Mouse (Mus musculus) CD4-positive, CD25-positive, alpha-beta regulatory T cell, adult 4 months (primary cell): ENCODE results near the gene Msi2. TPM values are rescaled to one million over a fixed set of nuclear protein-coding genes. Genes with fewer than 3 reads are reported as not detected.
A peak's percentile ranks its signal among the peaks of the same experiment; 100 is the strongest.

ENCODE experiments used
- ATAC-seq: one replicate; pipeline ENCODE4 v1.8.0; 2017
- polyA plus RNA-seq, 2 experiments: library from polyadenylated mRNA; unstranded; fragments of 100-300 nt; shearing (Covaris generic); gene quantifications; one replicate each; pipeline ENCODE4 v1.2.1; 2017

The Msi2 gene
- polyA plus RNA-seq, 2 experiments from 2014 or later: 23.8 to 31.3 TPM

- ATAC-seq: no peak
Measured at GRCm38 (mm10) chr11:88634627-88635026, 83.7 kb downstream of the Msi2 start.

GRCm38 (mm10) chr11:88631932-88632230 is 86.4 kb downstream of the Msi2 start:
- no peak for ATAC-seq

GRCm38 (mm10) chr11:88631084-88631931 is 87.0 kb downstream of the Msi2 start:
- ATAC-seq: no peak

- peak; percentile 58 for ATAC-seq
Measured at GRCm38 (mm10) chr11:88629619-88630018, 88.7 kb downstream of the Msi2 start.

GRCm38 (mm10) chr11:88629165-88629564 is 89.1 kb downstream of the Msi2 start:
- ATAC-seq: peak; percentile 69

DNA sequence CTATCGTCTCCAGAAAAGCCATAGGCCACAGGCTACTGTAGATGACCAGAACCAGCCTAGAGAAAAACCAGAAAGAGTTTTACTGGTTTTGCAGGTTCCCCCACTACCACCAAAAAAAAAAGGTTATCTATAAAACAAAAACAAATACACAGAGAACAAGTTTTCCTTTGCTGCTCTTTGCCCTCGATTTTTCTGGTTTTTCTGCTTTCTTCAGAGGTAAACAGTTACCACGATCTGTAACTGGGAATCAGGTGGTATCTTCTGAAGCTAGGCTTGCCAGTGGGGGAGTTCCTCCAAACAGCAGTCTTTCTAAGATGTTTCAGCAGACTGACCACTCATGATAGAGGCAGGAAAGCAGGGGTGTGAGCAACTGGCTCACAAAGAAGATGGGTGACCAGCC is 89.6 kb downstream of the Msi2 start:
- no peak for ATAC-seq

- no peak for ATAC-seq
Measured at GRCm38 (mm10) chr11:88627327-88627726, 91.0 kb downstream of the Msi2 start.

- no peak for ATAC-seq
Measured at GRCm38 (mm10) chr11:88626576-88626975, 91.7 kb downstream of the Msi2 start.

DNA sequence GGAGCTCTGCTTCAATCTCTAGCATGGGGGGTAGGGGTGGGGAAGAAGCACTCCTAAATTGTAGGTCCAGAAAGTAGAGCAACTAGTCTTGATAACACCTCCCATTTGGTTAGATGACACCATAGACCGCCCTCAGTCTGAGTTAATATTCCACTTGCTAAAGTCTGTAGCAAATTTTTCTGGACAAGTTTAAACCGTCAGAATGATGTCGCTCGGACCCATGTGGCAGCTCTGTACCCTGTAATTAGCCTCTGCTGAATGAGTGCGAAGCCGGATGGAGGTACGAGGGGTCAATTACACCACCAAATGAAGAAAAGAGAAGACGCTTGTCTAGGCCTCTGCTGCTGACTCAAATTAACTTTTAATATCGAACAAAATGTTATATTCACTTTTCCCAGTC is 92.3 kb downstream of the Msi2 start:
- ATAC-seq: no peak

DNA sequence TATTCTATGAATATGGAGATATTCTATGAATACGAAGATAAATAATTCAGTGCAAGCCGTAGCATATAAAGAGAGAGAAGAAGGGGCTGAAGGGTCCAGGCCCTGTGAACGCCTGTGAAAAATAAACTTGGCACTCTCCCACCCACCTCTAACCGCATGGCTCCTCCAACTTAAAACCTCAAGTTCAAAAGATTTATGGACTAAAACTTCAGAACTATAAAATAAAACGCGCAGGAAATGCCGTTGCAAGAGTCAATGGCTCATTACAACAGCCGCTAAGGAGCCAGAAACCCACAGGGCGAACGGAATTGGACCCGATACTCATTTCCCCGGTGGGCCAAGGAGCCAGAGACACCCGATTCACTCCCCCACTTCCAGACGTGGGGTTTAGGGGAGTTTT is 93.2 kb downstream of the Msi2 start:
- ATAC-seq: peak; percentile 16

GRCm38 (mm10) chr11:88624627-88625026 is 93.7 kb downstream of the Msi2 start:
- ATAC-seq: no peak

DNA sequence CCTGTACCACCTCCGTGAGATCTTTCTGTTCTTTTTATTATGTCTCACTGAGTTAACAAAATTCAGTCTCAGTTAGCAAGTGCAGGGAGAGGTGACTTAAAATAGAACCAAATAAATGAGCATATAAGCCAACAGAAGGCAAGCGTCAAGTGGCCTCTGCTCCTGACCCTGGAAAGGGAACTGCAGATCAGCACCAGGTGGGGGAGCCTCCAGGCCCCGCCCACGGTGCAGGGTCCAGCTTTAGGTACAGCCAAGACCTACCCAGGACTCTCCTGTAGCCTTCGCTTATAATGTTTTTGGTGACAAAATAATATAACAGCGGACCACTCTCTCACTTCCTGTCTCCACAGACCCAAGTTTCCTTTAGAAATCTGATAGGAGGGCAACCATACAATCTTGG is 94.6 kb downstream of the Msi2 start:
- ATAC-seq: no peak

DNA sequence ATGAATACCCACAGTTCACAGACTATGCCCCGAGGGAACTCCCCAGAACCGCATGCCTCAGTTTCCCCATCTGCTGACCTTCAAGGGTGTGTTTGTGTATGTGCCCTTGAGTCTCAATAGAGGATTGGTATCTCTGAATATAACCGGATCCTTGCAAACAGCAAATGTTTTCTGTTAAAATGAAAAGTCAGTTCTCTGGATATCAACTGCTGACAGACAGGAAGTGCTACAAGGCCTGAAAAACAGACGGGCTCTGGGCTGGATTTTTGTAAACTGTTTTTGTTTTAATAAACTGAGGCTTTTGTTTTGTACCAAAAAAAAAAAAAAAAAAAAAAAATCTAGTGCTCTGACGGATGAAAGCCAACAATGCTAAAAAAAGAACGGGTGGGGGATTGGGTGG is 95.8 kb downstream of the Msi2 start:
- no peak for ATAC-seq

GRCm38 (mm10) chr11:88621789-88622188 is 96.5 kb downstream of the Msi2 start:
- ATAC-seq: no peak

- ATAC-seq: peak; percentile 30
Measured at GRCm38 (mm10) chr11:88620158-88620973, 97.9 kb downstream of the Msi2 start.

- ATAC-seq: peak; percentile 59
Measured at GRCm38 (mm10) chr11:88619468-88620157, 98.7 kb downstream of the Msi2 start.

GRCm38 (mm10) chr11:88618732-88619309 is 99.5 kb downstream of the Msi2 start:
- peak; percentile 71 for ATAC-seq

DNA sequence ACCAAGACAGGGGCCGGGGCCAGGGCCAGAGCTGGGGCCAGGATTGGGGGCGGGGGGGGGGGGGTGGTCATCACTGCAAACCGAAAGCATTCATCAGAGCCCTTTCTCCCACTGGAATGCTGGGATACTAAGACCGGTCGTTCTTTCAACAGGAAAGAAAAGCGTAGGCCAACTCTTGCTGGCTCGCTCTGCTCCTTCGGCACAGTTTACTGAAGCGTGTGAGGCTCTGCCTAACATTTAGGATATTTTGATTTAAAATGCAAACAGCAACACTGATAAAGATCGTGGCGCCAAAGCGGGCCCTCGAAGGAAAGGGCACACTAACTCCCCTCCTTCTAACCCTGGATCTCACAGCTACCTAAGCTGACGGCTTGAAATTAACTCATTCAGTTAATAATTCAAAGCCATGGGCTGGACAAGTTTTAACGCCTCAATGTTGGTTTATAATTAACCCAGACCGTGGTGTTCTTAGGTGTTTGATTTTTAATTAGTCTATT is 100.3 kb downstream of the Msi2 start:
- ATAC-seq: no peak

GRCm38 (mm10) chr11:88617380-88617779 is 100.9 kb downstream of the Msi2 start:
- ATAC-seq: no peak

- ATAC-seq: peak; percentile 4
Measured at GRCm38 (mm10) chr11:88614527-88615305, 103.6 kb downstream of the Msi2 start.

DNA sequence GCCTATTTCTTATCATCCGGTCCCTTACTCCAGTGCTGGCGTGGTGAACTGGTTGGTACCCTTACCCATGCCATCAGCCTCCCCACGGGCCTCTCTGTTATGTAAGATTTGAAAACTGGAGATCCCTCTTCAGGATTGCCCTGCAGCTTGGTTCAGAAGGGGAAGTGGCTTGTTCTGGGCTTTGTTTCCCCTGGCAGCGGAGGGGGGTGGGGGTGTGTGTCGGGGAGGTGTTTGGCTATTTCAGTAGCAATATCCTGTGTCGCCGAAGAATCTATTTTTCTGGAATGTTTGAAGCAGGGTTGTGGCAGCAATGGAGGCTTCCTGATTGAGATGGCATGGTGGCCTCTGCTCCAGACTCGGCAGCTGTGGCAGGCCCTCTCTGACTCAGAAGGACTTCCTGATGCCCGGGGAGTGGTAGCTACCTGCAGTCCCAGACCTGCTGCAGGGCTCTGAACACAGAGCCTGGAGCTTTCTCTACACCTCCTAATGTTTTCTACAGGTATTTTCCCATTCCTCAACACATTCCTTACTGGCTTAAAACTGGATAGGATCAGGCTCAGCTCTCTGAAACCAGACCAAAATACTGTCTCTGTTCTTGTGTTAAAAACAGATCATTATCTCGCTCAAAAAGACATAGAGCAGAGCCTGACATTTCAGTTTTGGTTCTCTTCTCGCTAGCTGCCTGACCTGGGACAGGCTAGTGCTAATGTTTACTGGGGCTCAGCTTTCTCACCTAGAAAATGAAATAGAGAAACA is 104.4 kb downstream of the Msi2 start:
- peak; percentile 54 for ATAC-seq
